ENCODE assay signal across 20 mouse cellular contexts in the genomic region with DNA sequence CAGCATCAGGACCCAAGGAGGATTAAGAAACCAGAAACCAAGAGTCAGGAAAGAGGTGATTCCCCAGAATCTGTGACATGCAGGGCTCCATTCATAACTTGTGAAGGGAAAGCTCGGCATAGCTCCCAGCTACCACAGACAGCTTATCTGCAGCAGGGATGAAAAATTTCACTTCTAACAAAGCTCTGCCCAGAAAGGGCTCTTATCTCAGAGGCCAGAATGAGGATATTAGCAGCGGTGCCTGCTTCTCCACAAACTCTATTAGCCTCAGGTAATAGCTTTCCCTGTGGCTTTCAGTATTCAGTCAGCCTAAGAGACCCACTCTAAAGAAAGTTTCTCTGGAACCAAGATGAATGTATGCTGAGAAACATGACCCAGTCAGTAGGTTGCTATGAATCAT.
"Had no signal": no experiment of that assay in that cellular context is flagged by ENCODE, and none has a peak within 500 bp of the region (broad histone marks: within the 10 kb centered on the region; RNA-seq: fewer than 3 reads in every experiment).

No protein-coding gene starts in this region.

- H3K4me1 ChIP-seq: limb, embryonic 10.5 days; limb, embryonic 13.5 days; liver, embryonic 12.5 days; liver, embryonic 15.5 days; neural tube, embryonic 13.5 days; stomach, embryonic 15.5 days had no signal

- H3K4me3 ChIP-seq: layer of hippocampus, adult 2 months; limb, embryonic 10.5 days; limb, embryonic 13.5 days; liver, embryonic 12.5 days; liver, embryonic 15.5 days; myocyte; neural tube, embryonic 13.5 days; stomach, embryonic 15.5 days had no signal

- ATAC-seq: intestine, embryonic 16.5 days; liver, embryonic 12.5 days had no signal

- H3K27me3 ChIP-seq: limb, embryonic 13.5 days; liver, embryonic 12.5 days; liver, embryonic 15.5 days; neural tube, embryonic 13.5 days; stomach, embryonic 15.5 days had no signal

- H3K27ac ChIP-seq: kidney, postnatal 0 days; layer of hippocampus, adult 2 months; limb, embryonic 10.5 days; limb, embryonic 13.5 days; liver, embryonic 12.5 days; liver, embryonic 15.5 days; macrophage; neural tube, embryonic 13.5 days; stomach, embryonic 15.5 days had no signal

- H3K9ac ChIP-seq: limb, embryonic 13.5 days; liver, embryonic 12.5 days; liver, embryonic 15.5 days; neural tube, embryonic 13.5 days; stomach, embryonic 15.5 days had no signal

- DNase-seq: kidney, adult 18-20 months; kidney, postnatal 25 days; layer of hippocampus, adult 9-11 months; liver; lung, adult 18-20 months; retina, postnatal 1 day; right cerebral cortex, postnatal 25 days; spleen, adult 18-20 months; thymus, postnatal 36 days had no signal

- H3K9me3 ChIP-seq: limb, embryonic 10.5 days; liver, embryonic 12.5 days; liver, embryonic 15.5 days; stomach, embryonic 15.5 days had no signal

- H3K36me3 ChIP-seq: limb, embryonic 10.5 days; limb, embryonic 13.5 days; liver, embryonic 12.5 days; liver, embryonic 15.5 days; neural tube, embryonic 13.5 days; stomach, embryonic 15.5 days had no signal

- H3K4me2 ChIP-seq: limb, embryonic 13.5 days; liver, embryonic 12.5 days; liver, embryonic 15.5 days; neural tube, embryonic 13.5 days; stomach, embryonic 15.5 days had no signal
